Mouse (Mus musculus): Measurements from ENCODE around the gene Cdk8.
A peak's percentile ranks its signal among the peaks of the same experiment; 100 is the strongest.
"Not testable (repeated sequence)": the region's sequence is repeated elsewhere in the genome, so short reads cannot be mapped to it uniquely, and the experiment has no call there.

Cdk8 gene

DNA sequence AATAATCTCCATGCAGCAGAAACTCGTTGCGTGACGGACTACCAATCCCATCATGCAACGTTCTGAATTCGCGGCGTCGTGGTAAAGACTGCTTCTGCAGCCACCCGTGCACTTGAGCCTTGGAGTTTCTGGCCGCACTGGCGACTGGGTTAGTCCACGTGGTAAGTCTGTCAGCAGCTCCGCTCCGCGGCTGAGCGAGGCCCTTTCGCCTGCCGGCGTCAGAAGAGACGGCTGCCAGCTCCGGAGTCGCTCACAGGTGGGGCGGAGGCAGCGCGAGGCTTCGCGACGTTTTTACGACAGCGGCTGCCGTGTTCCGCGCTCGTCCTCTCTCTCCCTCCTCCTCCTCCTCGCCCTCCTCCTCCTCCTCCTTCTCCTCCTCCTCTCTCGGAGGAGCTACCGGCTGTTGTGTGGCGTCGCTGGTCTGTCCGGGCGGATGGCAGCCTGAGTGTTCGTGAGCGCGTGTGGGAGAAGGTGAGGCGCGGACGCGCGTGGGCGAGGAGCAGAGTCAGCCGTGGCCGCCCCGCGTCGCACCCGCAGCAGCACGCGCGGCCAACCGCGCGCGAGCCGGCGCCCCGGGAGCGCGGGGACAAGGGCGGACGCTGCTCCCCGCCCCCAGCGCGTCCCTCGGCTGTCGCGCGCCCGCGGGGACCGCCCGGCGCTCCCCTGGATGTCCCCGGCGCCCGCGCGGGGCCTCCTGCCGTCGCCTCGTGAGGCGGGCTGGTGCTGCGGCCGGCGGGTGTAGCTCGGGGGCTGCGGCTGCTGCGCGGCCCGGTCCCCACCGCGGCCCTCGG, at the start of gene Cdk8:
Cdk8 (plus strand) TSS at position 367 of the 791 bp plus-strand sequence.
- peak; percentile 94 for DNase-seq

DNA sequence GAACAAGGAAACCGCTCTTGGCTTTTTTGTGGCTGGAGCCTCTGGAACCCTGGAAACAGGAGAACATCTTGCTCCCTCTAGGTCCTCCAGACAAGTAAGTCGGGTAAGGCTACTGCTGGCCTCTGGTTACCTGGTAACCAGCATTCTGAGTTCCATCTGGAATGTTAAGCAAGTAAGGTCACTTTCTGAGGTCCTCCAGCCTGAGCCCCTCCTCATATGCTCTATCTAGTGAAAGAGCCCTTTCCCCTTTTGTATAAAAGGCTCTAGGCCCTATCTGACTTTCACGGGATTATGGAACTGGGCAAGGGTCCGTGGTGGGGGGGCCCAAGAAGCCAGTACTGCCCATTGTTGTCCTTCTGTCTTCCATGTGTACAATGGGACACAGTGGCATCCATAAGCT, 45.8 kb upstream of the Cdk8 start, which contains the start of gene 1700001J03Rik:
1700001J03Rik (minus strand) TSS at position 101 of the 400 bp plus-strand sequence.
- DNase-seq, result not testable (repeated sequence)

DNA sequence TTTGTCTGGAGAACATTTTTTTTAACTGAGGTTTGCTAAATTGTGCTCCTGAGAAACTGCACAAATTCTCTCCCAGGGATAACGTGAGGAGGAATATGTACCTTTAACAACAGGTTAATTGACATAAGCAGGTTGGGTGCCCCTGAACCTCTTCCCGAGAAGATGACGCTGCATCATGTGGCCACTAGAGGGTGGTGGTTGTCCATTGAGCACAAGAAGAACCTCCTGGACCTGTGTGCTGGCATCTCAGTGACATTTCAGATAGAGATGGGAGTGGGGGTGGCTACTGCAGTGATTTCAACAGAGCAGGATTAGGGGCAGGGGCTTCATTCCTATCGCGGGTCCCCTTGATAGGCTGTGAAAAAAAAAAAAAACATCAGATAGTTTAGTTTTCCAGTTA, 43.6 kb upstream of the Cdk8 start:
- DNase-seq, result peak; percentile 73

DNA sequence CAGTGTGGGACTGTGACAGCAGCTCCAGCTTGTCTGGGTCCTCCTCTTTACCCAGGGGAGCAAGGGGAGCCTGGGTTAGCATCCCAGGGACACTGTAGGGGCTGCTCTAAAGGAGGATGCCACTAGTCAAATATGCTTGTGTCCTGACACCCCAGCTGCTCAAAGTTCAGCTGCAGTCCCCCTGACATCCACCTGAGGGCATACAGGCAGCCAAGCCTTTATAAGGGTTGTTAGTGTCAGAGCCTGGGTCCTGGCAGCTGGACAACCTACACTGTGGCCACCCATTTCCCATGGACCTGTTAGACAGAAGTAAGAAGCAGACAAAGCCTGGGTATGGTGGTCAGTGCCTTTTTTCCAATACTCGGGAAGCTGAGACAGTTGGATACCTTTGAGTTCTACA, 42.9 kb upstream of the Cdk8 start:
- DNase-seq, result no peak

DNA sequence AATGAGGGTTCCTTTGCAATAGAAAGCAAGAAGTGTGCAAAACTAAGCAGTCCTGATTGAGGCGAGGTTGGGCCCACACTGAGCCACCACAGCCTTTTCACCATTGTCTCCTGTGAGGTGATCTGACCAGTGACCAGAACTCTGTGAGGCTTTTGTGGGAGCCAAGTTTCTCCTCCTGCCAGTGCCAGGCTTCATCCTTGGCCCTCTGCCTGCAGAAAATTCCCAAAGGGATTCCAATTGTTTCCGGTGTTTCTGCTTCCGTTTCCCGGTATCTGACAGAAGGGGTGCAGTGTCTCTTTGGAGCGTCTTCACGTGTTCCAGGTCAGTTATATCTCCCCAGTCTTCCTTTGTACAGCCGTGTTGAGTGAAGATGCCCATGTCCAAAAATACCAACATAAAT, 42.3 kb upstream of the Cdk8 start:
- no peak for DNase-seq

DNA sequence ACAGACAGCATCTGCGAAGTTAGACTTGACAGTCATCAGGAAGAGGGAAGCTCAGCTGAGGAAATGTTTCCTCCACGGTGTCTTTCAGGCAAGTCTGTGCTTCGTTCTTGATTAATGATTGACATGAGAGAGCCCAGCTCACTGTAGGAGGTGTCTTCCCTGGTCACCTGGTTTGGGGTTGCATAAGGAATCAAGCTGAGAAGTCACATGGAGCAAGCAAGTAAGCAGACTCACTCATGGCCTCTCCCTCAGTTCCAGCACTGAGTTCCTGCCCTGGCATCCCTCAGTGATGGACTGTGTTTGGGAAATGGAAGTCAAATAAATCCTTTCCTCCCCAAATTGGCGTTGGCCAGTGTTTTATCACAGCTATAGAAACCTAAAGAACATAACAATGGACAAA, 40.9 kb upstream of the Cdk8 start:
- DNase-seq, result no peak

DNA sequence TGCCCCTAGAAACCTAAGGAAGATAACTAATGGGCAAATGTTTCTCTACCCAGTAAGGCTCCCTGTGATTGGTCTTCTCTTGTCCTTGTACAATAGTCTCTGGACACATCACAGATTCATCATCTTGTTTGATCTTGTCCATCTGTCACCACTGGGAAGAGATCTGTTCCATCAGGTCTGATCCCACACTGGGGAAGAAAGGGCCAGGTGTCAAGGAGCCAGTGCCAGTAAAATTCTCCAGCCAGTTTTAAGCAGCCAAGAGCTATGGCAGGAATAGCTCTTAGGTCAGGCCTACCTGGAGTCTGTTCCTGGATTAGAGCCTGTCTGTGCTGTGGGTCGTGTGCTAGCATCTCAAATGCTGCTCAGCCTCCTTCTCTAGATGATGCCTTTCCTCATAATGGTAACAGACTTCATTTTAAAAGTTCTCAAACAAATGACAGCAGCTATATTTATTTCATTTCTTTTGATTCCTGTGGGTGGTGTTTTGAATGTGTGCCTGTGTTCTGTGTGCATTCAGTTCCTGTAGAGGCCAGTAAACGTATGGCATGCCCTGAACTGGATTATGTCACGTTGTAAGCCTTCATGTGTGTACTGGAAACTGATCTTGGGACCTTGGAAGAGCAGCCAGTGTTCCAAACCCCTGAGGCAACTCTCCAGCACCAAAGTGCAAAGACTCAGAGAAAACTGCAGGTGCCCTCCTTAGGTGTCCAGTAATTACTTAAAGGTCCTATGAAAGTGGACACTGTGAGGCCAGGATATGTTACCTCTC, 40.3 kb upstream of the Cdk8 start:
- DNase-seq, result no peak

DNA sequence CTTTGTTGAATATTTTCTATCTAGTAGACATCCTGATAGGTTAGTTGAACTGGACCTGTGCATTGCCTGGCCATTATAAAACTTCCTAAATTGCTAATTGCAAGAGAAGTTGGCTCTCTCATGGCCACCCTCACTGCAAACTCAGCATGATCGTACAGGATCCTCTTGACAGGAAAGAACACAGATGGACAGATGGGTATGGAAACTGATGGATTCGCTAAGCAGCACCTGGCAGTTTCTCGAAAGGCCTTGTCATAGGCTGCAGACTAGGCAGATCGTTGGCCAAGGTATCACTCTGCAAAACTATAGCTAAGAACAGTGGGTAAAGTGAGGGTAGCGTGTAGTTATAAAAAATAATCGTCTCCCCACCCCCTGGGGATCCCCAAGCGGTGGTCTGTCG, 37.7 kb upstream of the Cdk8 start:
- DNase-seq, result no peak

DNA sequence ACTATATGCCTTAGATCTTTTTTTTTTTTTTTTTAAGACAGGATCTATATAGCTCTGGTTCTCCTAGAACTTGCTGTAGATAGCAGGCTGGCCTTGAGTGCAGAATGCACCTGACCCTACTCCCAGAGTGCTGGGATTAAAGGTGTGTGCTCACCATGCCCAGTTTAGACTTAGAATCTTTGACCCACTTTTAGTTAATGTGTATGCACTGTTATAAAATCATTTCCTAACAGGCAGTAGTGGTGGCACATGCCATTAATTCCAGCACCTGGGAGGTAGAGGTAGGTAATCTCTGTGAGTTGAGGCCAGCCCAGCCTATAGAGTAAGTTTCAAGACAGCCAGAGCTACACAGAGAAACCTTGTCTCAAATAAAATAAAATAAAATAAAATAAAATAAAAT, 32.0 kb upstream of the Cdk8 start:
- DNase-seq, result no peak

DNA sequence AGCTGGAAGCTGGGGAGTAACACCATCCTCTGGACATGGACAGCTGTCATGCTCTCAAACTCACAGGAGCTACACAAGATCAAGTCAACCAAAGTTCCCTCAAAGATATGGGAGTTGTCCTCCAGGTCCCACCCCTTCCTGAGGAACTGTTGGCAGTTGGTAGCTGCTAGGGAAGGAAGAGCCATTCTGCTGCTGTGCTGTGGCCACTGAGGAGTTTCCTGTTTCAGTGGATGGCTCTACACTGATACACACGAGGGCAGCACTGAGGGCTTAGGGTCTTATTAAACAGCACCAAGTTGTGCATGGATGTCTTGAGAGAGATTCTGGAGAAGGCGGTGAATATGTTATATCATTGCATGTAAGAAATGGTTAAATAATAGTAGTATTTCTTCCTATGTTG, 31.5 kb upstream of the Cdk8 start:
- DNase-seq, result no peak

DNA sequence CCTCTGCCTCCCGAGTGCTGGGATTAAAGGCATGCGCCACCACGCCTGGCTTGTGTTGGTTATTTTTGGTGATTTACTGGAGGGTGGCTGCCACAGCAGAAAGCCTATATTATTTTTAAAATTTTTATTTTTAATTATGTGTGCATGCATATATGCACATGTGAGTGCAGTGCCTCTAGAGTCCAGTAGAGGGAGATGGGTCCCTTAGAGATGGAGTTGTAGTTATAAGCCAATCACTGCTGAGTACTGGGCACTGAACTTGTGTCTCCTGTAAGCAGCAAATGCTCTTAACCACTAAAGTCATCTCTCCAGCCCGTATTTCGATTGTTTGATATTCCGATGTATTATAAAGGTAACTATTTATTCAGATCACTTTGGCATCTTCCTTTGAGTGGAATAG, 30.4 kb upstream of the Cdk8 start:
- no peak for DNase-seq

DNA sequence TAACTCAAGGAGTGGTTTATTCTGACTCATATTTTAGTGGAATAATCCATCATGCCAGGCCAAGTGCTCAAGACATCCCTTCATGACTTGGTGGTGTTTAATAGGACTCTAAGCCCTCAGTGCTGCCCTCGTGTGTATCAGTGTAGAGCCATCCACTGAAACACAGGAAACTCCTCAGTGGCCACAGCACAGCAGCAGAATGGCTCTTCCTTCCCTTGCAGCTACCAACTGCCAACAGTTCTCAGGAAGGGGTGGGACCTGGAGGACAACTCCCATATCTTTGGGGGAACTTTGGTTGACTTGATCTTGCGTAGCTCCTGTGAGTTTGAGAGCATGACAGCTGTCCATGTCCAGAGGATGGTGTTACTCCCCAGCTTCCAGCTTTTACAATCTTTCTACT, 27.1 kb upstream of the Cdk8 start:
- DNase-seq, result no peak

DNA sequence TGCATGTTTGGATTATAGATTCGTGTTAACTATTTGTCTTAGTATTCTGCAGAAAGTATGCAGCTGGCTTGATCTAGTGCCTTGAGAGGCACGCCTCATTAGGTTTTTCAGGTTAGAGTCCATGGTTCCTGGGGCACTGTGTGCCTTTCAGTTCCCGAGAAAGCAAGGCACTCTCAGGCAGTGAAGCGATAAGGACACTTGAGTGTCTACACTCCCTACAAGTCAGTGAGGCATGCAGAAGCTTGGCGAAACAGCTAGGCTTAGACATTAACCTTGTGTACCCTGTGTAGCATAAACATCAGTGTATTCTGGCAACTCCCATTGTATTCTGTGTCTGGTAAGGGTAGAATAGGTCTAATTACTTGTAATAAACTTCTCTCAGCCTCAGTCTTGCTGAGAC, 25.5 kb upstream of the Cdk8 start:
- no peak for DNase-seq

DNA sequence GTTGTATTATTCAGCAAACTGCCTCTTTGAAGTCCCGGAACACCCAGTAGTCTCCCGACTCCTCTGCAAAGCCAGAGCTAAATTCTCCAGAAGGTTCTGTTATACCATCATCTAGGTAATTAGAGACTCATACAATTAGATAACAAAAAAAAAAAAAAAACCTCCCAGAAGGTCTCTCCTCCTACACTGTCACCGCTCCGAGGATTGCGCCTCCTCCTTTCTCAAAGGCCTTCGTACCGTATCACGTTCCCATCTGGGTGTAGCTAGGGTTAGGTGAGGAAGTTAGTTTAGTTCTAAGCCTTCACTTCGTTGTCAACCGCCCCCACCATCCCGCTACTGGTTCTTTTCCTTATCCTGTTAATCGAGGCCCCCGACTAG, 10.5 kb upstream of the Cdk8 start:
- no peak for DNase-seq

DNA sequence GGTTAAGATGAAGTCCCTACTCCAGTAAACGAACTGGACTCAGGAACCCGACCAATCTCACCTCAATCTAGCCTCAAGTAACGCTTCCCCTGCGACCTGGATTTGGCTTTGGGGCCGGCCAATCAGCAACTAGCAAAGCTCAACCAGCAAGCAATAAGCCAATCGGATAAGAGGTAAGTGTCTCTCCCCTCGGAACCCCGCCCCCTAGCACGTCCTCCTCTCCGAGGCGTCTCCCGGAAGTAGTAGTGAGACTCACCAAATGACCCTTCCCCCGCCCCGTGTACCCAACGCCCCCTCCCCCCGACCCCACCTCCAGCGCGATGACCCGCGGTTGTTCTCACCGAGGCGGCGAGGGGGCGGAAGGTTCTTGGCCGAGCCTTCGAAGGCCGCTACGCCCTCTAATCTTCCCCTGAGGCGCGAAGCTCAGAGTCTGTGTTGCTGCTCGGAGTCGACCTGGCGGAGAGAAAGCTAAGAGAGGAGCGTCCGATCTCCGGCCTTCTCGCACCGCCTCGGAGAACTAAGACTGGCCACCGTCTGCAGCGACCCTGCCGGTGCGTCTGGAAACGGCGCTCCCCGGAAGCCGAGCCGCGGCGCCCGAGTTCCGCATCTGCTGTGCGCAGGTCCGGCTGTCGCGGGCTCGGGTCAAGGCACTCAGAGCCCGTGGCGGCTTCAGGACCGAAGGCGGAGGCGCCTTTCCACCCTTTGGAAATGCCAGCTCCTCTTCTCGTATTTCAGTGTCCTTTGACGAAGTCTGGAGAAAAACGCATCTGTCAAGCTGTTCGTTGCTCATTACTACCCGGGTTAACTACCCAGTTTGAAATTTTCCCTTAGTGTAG, 9.9 kb upstream of the Cdk8 start, which contains the start of gene Rnf6:
Rnf6 (minus strand) TSS at position 677 of the 836 bp plus-strand sequence.
- peak; percentile 98 for DNase-seq

DNA sequence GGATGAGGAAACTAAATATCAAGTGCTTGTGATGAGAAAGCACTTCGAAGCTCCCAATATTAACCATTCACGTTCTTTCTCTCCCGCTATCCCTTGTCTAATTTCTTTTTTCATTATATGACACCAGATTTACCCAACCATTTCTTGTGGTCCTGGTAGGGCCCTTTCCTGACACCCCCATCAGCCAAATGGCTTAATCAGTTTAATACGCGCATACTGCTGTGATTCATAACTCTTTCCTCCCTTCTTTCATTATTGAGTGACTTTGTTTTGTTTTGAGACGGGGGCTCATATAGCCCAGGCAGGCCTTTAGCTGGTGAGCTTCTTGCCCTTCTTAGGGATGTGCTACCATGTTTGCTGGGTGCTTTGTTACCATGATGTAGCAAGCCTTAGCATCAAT, 9.3 kb upstream of the Cdk8 start:
- DNase-seq, result no peak

DNA sequence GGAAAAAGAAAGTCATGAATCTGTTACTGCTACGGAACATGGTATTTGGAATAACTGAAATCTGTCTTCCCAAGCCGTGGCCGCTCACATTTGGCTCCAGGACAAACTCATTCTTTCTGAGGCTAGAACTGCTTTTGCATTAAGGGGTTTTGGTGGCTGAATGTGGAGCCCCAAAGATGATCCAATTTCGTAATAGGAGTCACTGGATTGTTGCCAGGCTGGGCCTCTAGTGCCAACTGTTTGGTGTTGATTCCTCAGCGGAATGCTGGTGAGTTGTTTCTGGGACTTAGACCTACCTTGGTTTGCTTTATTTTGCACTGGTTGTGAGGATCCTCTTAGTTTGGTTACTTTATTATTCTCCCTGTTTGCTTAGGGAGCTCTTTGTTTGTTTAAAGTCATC, 7.2 kb upstream of the Cdk8 start:
- DNase-seq, result peak; percentile 21

DNA sequence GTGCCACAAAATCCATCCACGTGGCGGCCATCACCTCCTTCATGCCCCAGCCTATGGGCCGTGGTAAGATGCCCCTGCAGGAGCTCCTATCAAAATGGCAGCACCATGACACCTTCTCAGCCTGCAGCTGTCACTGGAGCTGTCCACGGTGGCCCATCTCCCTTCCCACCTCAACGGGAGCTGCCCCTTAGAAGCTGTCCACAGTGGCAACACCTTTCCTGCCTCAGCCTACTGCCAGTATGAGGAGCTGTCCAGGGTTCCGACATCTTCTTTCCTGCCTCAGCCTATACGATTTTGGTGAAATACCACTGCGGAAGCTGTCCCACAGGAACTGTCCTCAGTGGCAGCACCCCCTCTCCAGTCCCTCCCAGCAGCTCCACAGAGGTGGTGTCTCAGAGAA, 3.5 kb upstream of the Cdk8 start:
- DNase-seq, result no peak

DNA sequence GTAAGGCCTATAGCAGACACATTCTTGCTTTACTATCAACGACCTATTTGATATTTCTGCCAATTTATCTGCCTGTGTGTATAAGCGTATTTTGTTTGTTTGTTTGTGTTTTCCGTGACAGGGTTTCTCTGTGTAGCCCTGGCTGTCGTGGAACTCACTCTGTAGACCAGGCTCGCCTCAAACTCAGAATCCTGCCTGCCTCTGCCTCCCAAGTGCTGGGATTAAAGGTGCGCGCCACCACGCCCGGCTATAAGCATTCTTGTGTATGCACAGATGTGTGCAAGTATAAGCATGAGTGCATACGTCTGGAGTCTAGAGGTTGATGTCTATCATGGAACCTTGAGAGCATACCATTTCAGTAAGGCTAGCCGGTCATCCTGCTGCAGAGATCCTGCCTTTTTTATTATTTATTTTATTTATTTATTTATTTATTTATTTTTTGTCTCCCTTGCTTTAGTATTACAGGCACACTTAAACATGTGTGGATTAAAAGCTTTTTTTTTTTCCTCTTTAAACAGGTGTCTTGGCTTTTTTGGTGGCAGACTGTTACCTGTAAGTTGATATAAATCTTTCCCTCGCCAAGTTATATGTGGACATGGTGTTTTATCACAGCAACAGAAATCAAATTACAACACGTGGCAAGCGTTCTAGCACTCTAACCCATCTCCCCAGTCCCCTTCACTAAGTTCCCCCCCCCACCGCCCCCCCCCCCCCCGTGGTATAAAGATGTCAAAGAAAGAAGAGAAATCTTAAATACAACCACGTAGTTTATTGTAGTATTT, 970 bp upstream of the Cdk8 start:
- no peak for DNase-seq

DNA sequence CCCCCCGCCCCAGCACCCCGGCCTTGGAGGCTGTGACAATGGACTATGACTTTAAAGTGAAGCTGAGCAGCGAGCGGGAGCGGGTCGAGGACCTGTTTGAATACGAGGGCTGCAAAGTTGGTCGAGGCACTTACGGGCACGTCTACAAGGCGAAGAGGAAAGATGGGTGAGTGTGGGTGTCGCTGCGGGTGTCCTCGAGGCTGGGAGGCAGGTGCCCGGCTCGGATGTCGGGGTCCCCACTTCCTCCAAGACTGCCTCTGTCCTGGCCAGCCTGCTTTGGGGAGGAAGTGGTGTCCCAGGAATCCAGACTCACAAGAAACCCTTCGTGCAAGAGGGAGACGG, 596 bp downstream of the Cdk8 start:
- no peak for DNase-seq

DNA sequence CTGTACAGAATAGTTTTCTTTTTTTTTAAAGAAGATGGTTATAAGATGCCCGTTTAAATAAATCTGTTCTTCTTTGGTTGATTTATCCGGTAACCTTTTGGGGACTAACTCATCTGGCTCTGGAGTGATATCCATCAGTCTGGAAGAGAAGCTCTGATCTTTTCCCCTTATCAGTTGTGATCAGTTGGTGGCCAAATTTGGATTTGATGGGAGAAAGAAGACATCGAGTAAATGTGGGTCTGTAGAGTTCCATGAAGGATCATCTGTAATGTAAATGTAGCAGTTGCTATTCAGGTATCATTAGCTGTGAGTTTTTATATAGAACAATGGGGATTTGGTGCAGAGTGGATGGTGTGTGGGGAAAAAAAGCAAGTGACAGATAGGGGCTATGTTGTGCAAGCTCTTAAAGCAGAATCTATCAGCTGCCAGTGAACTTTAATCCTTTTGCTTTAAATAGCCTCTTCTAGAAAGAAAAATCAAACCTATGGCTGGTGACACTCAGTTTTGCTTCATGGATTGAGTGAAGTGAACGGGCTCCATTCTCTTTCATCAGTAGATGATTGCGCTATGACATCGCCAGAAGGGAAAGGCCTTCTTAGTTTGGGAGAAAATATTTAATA, 1.1 kb downstream of the Cdk8 start:
- no peak for DNase-seq

DNA sequence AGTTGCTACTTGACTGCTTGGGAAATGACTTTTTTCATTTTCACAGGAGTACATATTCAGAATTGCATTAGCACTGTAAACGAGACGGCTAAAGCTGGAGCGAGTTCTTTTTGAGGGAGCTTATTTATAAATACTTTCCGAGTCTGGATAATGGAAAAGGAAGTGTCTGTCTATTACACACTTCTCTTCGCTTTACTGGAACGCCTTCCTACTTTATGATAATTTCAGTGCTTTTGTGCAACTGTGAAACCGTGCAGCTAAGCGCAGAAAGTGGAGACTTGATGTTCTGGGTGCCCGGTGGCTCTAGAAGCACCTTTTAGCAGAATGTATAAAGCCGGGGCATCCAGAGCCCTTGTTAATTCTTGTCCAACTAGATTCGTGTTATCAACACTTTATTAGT, 1.8 kb downstream of the Cdk8 start:
- no peak for DNase-seq

Measured in lung, postnatal 10 days (tissue).